Mouse (Mus musculus) cortical plate, adult 2 months (tissue): ENCODE results near the gene Tmco4.

Source experiments
- CTCF ChIP-seq: fragments of 200-500 bp; IDR thresholded peaks from 2 replicates; pipeline ENCODE4 v1.5.1; 2011; ENCODE audit warnings: mild to moderate bottlenecking, control low read depth, low read length; ENCODE audit not compliant: insufficient read depth; ENCODE audit errors: extremely low read depth
- POLR2A ChIP-seq: fragments of 200-500 bp; IDR thresholded peaks from 2 replicates; pipeline ENCODE4 v1.6.1; 2011; ENCODE audit warnings: mild to moderate bottlenecking, low read length, control low read depth; ENCODE audit not compliant: insufficient read depth; ENCODE audit errors: extremely low read depth

DNA sequence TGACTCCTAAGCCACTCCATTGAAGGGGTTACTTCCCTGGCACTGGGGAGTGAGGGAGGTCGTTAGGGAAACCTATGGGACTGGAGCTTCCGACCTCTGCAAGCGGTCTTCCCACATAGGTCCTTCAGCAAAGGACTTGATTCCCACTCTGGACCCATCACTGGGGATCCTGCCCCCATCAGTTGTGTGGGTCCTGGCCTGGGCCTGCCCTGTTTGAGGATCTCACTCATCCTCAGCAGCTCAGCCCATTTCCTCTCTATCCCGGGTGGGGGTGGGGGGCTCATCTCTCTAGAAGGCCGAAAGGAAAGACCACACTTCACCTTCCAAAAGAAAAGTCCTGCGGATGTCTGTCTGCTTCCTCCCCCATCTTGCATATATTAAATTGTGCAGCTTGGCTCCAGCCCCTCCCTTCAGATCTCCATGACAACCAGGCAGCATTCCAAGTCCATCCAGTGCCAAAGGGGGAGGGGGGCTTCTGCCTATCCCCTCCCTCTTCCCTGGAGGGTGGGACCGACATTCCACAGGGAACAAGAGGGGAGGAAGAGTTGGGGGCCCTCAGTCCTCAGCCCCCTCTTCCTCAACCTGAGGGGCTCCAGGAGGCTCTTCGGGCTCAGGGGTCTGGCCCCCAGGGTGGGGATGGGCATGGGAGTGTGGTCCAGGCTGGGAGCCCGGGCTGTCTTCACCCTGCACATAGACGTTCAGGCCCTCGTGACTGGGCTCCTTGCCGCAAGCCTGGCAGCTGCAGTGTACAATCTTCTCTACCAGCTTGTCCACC is 110.3 kb downstream of the Tmco4 start:
- no peak for TF ChIP-seq POLR2A
- TF ChIP-seq CTCF = no peak
